Mouse (Mus musculus) intestine, embryonic 16.5 days (tissue): ENCODE results near the gene Arl4d. TPM values are rescaled to one million over a fixed set of nuclear protein-coding genes. Genes with fewer than 3 reads are reported as not detected.
"Not testable (repeated sequence)": the region's sequence is repeated elsewhere in the genome, so short reads cannot be mapped to it uniquely, and the experiment has no call there.

Experiments
- ATAC-seq: fragments of 200-750 bp; cut with Nextera tagmentation; 2 replicates; pipeline ENCODE4 v1.8.0; 2017; ENCODE audit warnings: moderate TSS enrichment, moderate library complexity
- H3K27ac ChIP-seq: fragments of 300-500 bp; sonication (generic); 2 replicates; pipeline ENCODE4 v1.5.1; 2014; ENCODE audit warnings: mild to moderate bottlenecking, low read length
- H3K27me3 ChIP-seq: fragments of 300-500 bp; sonication (generic); replicated peaks from 2 replicates; pipeline ENCODE4 v1.6.1; 2014; ENCODE audit warnings: low read length, control low read depth, mixed read lengths; ENCODE audit not compliant: control insufficient read depth, insufficient read depth
- H3K36me3 ChIP-seq: fragments of 300-500 bp; sonication (generic); 2 replicates; pipeline ENCODE4 v1.6.1; 2014; ENCODE audit warnings: low read length, control low read depth; ENCODE audit not compliant: control insufficient read depth, insufficient read depth
- H3K4me1 ChIP-seq: fragments of 300-500 bp; sonication (generic); 2 replicates; pipeline ENCODE4 v1.6.1; 2014; ENCODE audit warnings: low read length, control low read depth, mixed read lengths; ENCODE audit not compliant: control insufficient read depth, insufficient read depth
- H3K4me2 ChIP-seq: fragments of 300-500 bp; sonication (generic); 2 replicates; pipeline ENCODE4 v1.6.1; 2014; ENCODE audit warnings: low read depth, low read length, control low read depth
- H3K4me3 ChIP-seq: fragments of 300-500 bp; sonication (generic); 2 replicates; pipeline ENCODE4 v1.5.1; 2014; ENCODE audit warnings: mild to moderate bottlenecking, low read length
- H3K9ac ChIP-seq: fragments of 300-500 bp; sonication (generic); 2 replicates; pipeline ENCODE4 v1.6.1; 2014; ENCODE audit warnings: low read depth, low read length
- H3K9me3 ChIP-seq: fragments of 300-500 bp; sonication (generic); 2 replicates; pipeline ENCODE4 v1.6.1; 2016; ENCODE audit warnings: low read length, control low read depth; ENCODE audit not compliant: control insufficient read depth
- WGBS: fragments of 180-500 bp; shearing (Covaris S2); extraction: QIAGEN DNeasy Blood & Tissue Kit; methylation state at CpG from one replicate; pipeline ENCODE4 v1.1.7; 2014; 5-methylcytosine and 5-hydroxymethylcytosine counted together
- polyA plus RNA-seq: library from polyadenylated mRNA; unstranded; fragments of >200 nt; fragmentation: Nextera tagmentation; extraction: Ambion mirVana; gene quantifications from 2 replicates; pipeline ENCODE4 v1.2.1, GENCODE M21; 2015

Gene Arl4d
- polyA plus RNA-seq, 1 experiment from 2014 or later: 6.6 TPM

DNA sequence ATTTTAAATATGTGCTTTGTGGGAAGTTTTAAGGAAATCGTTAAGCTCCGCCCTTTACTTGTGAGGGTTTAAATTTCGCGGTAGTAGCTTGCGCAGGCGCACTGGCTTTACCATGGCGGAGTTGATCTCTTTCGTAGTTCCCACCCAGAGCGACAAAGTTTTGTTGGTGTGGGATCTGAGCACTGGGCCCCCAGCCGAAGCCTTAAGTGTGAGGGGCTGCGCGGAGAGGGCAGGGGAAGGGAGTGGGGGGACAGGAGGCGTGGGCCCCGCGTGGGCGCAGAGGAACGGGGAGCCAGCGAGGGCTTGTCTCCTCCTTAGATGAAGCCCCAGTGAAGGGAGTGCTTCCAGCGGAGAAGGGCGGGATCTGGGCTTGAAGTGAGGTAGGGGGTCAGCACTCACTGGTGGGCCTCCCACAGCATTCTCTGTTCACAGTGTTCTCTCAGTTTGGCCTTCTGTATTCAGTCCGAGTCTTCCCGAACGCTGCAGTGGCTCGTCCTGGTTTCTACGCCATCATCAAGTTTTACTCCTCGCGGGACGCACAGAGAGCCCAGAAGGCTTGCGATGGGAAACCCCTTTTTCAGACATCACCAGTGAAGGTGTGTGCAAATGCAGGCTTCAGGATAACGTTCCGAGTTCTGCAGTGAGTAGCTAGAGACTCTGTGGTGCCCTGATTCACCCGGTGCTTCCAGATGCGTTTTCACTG is 37.3 kb upstream of the Arl4d start:
- Histone ChIP-seq H3K36me3 (no peaks in the 10 kb centered on the region), H3K9ac (peak overlapping the region; percentile 95), H3K9me3 (no peaks in the 10 kb centered on the region; the same call in 1 of the 2 replicates), H3K4me1 (0 out of 2 replicates have a peak, but pooled peaks cover 2% of the 10 kb centered on the region), H3K27me3 (no peaks in the 10 kb centered on the region), H3K27ac (peak overlapping the region; percentile 100), H3K4me3 (peak overlapping the region; percentile 70), H3K4me2 (peak overlapping the region; percentile 88)
- WGBS: under 1% methylated on average over 33 of the region's 33 CpGs
- ATAC-seq: peak; percentile 43

DNA sequence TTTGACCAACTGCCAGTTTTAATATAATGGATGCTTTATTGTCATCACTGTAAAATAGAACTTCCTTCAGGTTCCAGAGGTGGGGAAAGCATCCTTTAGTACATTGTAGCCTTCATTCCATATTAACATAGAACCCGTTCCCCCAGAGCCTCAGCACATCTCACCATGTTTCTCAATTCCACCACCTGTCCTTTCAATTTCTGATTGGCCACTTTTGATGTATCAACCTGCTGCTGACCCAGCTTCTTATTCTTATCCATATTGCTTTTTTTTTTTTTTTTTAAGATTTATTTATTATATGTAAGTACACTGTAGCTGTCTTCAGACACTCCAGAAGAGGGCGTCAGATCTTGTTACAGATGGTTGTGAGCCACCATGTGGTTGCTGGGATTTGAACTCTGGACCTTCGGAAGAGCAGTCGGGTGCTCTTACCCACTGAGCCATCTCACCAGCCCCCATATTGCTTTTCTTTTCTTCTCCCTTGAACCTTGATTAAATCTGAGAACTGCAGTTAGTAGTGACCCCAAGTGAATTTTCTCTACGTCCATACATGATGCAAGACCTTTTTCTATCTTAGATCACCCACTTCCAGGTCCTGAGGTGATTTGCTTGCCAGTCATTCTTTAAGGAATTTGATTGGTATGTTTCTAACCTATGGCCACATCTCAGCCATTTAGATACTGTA is 36.5 kb upstream of the Arl4d start:
- H3K27ac ChIP-seq, H3K27me3 ChIP-seq, H3K4me3 ChIP-seq, ATAC-seq, H3K9ac ChIP-seq, H3K9me3 ChIP-seq, H3K4me1 ChIP-seq, H3K36me3 ChIP-seq: not testable (repeated sequence)
- 72% methylated on average over 4 of the region's 5 CpGs for WGBS
- H3K4me2 ChIP-seq: peak overlapping the region; percentile 88

DNA sequence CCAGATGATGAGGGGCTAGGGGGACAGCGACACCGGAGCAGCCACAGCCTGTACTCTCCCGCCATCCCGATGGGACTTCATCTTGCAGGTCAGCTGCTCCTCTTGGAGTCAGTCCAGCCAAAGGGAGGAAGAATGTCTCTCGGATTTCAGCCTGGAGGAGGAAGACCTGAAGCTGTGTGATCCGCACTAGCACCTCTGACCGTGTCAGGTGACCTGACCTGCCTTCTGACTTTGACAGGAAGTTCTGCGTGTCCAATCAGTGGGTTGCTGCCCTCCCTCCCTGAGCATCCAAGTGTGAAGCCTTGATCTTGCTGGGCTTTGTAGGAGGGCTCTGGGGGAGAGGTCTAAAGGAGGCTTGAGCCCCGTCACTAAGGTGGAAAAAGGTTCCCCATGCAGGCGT is 29.7 kb upstream of the Arl4d start:
- Histone ChIP-seq H3K27me3 (no peaks in the 10 kb centered on the region), H3K4me1 (no peaks in the 10 kb centered on the region), H3K27ac (no peak overlapping the region), H3K4me2 (no peak overlapping the region), H3K9ac (no peak overlapping the region), H3K9me3 (no peaks in the 10 kb centered on the region), H3K4me3 (no peak overlapping the region), H3K36me3 (peaks cover 5% of the 10 kb centered on the region; the same call in 1 of the 2 replicates)
- no peak for ATAC-seq
- 84% methylated on average over 10 of the region's 10 CpGs for WGBS

DNA sequence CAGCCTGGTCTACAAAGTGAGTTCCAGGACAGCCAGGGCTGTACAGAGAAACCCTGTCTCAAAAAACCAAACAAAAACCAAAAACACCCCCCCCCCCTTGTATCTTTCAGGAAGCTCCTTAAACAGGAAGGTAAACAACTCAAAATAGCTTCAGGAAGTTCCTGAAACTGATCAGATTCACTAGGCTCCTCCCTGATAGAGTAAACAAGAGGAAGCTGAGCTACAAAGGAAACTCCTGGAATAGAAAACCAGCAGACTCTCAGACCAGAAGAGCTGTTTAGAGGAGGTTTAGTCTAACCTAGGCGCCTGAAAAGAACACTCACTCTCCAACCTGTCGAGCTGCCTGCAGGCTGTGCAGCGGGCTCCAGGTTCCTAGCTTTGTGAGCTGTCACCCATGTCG is 25.6 kb upstream of the Arl4d start:
- Histone ChIP-seq H3K4me2 (no peak overlapping the region), H3K27ac (no peak overlapping the region), H3K36me3 (peaks cover 3% of the 10 kb centered on the region; the same call in 1 of the 2 replicates), H3K9me3 (no peaks in the 10 kb centered on the region), H3K9ac (no peak overlapping the region), H3K27me3 (no peaks in the 10 kb centered on the region), H3K4me1 (no peaks in the 10 kb centered on the region), H3K4me3 (no peak overlapping the region)
- 90% methylated on average over 4 of the region's 4 CpGs for WGBS
- ATAC-seq: no peak

DNA sequence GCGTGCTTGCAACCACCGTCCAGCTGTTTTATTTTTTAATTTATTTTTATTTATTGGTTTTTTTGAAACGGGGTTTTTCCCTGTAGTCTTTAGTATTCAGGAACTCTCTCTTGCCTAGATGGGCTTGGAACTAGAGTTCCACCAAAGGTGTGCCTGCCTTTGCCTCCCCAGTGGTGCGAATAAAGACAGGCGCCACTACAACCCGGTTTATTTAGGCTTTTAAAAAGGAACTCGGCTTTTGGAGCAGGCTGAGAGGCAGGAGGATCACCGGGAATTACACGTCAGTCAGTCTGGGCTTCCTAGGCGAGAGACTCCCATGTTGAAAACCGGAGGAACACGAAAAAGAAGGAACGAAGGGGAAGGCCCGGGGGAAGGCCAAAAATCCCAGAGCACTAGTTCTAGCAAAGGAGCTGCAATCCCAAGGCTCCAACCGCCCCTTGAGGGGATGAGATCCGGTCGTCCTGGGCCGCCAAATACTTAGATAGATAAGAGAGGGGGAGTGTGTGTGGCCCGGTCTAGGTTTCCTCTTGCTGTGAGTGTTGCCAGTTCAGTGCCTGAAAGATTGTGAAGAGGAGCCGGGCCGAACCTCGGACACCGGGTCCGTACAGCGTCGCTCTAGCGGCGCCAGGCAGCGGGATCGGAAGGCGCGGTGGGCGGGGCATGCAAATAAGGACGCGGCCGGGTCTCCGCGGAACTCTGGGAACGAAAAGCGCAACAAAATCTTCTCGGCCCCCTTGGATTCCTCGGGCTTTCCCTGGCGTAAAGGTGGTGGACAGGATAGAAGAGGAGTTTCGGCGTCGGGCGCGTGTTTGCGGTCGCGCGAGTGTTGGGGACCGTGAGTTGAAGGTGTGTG is 24.3 kb upstream of the Arl4d start:
- peak; percentile 70 for ATAC-seq
- H3K36me3 ChIP-seq, H3K27me3 ChIP-seq, H3K4me1 ChIP-seq, H3K9me3 ChIP-seq: not testable (repeated sequence)
- WGBS: 5% methylated on average over 49 of the region's 53 CpGs
- H3K4me2 ChIP-seq: peak overlapping the region; percentile 46
- peak overlapping the region; percentile 60 for H3K9ac ChIP-seq
- peak overlapping the region; percentile 40 for H3K4me3 ChIP-seq
- H3K27ac ChIP-seq: peak overlapping the region; percentile 51

DNA sequence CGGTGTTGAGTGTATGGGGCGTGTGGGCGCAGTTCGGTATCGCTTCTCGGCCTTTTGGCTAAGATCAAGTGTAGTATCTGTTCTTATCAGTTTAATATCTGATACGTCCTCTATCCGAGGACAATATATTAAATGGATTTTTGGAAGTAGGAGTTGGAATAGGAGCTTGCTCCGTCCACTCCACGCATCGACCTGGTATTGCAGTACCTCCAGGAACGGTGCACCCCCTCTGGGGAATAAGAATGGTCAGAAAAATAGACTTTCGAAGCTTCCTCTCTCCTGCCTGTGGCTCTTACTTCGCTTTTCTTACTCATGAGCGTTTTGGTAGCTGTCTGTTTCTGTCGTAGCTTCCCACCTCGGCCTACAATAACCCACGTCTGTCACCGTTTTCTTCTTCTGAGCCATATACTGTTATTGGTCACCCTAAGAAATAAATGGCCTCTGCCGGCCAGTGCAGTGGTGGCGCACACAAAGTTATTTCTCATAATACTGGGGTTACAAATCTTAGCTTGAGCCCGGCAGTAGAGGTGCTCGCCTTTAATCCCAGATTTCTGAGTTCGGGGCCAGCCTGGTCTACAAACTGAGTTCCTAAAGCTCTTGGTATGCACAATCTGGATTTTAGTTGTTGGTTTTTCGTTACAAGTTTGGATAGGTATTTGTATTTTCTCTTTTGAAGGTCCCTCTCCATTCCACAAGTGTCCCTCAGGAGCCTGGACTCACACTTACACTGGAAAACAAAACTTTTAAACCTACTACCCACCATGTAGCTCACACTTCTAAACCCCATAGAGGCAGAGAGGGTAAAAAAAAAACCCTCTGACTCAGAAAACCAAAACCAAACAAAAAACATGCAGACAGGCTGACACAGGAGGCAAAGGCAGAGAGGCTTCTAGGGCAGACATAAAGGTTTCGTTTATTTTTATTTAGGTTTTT is 23.4 kb upstream of the Arl4d start:
- not testable (repeated sequence) for H3K4me3 ChIP-seq, H3K4me2 ChIP-seq, H3K36me3 ChIP-seq, H3K9me3 ChIP-seq, H3K27me3 ChIP-seq, H3K4me1 ChIP-seq
- peak; percentile 84 for ATAC-seq
- whole genome bisulfite sequencing: 6% methylated on average over 13 of the region's 26 CpGs
- peak overlapping the region; percentile 51; the same call in 1 of the 2 replicates for H3K27ac ChIP-seq
- 0 out of 2 replicates have a peak overlapping the region, but pooled peaks have one; percentile 60 for H3K9ac ChIP-seq

DNA sequence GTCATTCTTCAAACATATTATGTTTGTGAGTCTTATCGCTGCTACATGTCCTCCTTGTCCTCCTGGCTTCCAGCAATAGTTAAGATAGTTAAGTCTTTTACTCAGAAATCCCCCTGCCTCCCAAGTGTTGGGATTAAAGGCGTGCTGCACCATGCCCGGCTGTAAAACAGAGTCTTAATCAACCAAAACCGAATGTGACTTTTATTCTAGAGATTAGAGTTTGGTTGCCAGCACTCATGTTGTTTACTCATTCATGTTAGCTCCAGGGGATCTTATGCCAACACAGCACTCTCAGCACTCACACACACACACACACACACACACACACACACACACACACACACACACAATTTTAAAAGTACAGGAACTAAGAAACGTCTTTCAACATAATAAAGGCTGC is 22.4 kb upstream of the Arl4d start:
- no peak overlapping the region for H3K27ac ChIP-seq
- H3K27me3 ChIP-seq: no peaks in the 10 kb centered on the region
- H3K9ac ChIP-seq: no peak overlapping the region
- no peaks in the 10 kb centered on the region for H3K9me3 ChIP-seq
- no peak for ATAC-seq
- WGBS: 42% methylated on average over 5 of the region's 5 CpGs
- H3K4me2 ChIP-seq: no peak overlapping the region
- no peak overlapping the region for H3K4me3 ChIP-seq
- H3K4me1 ChIP-seq: no peaks in the 10 kb centered on the region
- H3K36me3 ChIP-seq: no peaks in the 10 kb centered on the region

DNA sequence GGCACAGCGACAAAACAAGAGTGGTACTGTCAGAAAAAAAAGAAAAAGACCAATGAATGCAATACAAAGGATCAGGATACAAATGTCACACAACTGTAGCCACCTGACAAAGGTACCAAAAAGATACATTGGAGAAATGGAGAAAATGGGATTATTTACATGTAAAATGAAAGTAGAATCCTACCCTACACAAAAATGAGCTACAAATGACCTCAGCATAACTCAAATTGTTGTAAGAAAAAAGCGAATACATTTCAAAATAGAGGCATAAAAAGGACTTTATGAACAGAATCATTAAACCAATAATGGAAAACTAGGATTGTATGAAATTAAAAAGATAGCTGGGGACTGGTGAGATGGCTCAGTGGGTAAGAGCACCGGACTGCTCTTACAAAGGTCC is 20.8 kb upstream of the Arl4d start:
- Histone ChIP-seq H3K27me3 (no peaks in the 10 kb centered on the region), H3K9me3 (no peaks in the 10 kb centered on the region), H3K9ac (no peak overlapping the region), H3K36me3 (no peaks in the 10 kb centered on the region), H3K4me1 (no peaks in the 10 kb centered on the region), H3K4me3 (no peak overlapping the region), H3K27ac (no peak overlapping the region), H3K4me2 (no peak overlapping the region)
- ATAC-seq: no peak
- WGBS: 49% methylated on average over 3 of the region's 3 CpGs
